9 mouse cellular contexts compared by ENCODE assay signal in the genomic region with DNA sequence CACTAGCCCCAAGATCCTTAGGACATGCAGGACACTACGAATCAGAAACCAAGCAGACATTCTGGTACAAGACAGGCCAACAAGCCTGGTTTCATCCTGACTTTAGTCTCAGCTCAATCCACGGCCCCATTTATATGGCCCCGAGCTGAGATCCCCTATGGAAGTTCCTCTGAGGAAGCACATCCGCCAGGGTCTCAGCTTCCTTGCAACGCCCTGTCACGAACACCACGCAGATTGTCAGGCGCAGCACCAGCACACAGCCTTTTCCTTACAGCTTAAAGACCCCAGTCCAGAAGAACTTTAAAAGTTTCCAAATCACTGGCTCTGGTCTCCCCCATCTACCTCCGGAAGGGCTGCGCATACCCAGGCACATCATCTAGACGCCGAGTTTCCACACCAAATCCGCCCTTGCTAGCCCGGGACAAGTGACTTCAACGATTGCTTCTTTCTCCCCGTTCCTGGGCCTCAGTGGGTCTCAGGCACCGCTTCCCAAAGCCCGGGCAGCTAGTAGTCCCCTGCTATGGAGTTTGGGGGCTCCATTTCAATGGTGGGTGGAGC. TPM values are rescaled to one million over a fixed set of nuclear protein-coding genes. Genes with fewer than 3 reads are reported as not detected.
DNase-seq lines count a peak whose midpoint lies in the region; ATAC-seq and TF ChIP-seq lines count a peak whose summit lies in the region.
"Had no signal": no experiment of that assay in that cellular context is flagged by ENCODE, and none has a peak within 500 bp of the region (broad histone marks: within the 10 kb centered on the region; RNA-seq: fewer than 3 reads in every experiment).

No protein-coding gene starts in this region.

- H3K4me3 ChIP-seq in heart, embryonic 11.5 days (ENCODE audit: low read depth, low read length) = peak overlapping the region; percentile 66
- H3K4me3 ChIP-seq in E14TG2a.4 (replicated peaks; ENCODE audit: low read length) = peak overlapping the region; percentile 86
- H3K4me3 ChIP-seq in hindbrain, embryonic 10.5 days = peak overlapping the region; percentile 87
- peak overlapping the region; percentile 44 for H3K4me3 ChIP-seq in liver, postnatal 0 days (ENCODE audit: low read depth, low read length)

- peaks cover 4% of the 10 kb centered on the region; the same call in 1 of the 2 replicates for H3K4me1 ChIP-seq in heart, embryonic 11.5 days (ENCODE audit: control insufficient read depth, insufficient read depth, low read length)
- peaks cover 66% of the 10 kb centered on the region for H3K4me1 ChIP-seq in E14TG2a.4 (replicated peaks; ENCODE audit: low read depth, low read length)
- H3K4me1 ChIP-seq in hindbrain, embryonic 10.5 days (replicated peaks) = peaks cover 55% of the 10 kb centered on the region
- H3K4me1 ChIP-seq in liver, postnatal 0 days (ENCODE audit: insufficient read depth) = no peaks in the 10 kb centered on the region

- H3K27ac ChIP-seq in heart, embryonic 11.5 days (ENCODE audit: low read depth, low read length) = no peak overlapping the region
- H3K27ac ChIP-seq in hindbrain, embryonic 10.5 days = peak overlapping the region; percentile 90
- H3K27ac ChIP-seq in liver, postnatal 0 days (ENCODE audit: low read depth) = 0 out of 2 replicates have a peak overlapping the region, but pooled peaks have one; percentile 9

- no peaks in the 10 kb centered on the region for H3K9me3 ChIP-seq in heart, embryonic 11.5 days (replicated peaks; ENCODE audit: control insufficient read depth, low read length)
- H3K9me3 ChIP-seq in E14TG2a.4 (ENCODE audit: low read length) = peaks cover 16% of the 10 kb centered on the region
- H3K9me3 ChIP-seq in hindbrain, embryonic 10.5 days = no peaks in the 10 kb centered on the region
- no peaks in the 10 kb centered on the region for H3K9me3 ChIP-seq in liver, postnatal 0 days (ENCODE audit: low read length)

- no peak for TF ChIP-seq EP300 in liver, postnatal 0 days (IDR thresholded peaks at IDR 0.05; ENCODE audit: low read depth)

- no peaks in the 10 kb centered on the region for H3K36me3 ChIP-seq in heart, embryonic 11.5 days (ENCODE audit: control insufficient read depth, insufficient read depth, low read length)
- H3K36me3 ChIP-seq in E14TG2a.4 (ENCODE audit: insufficient read depth, low read length) = 0 out of 2 replicates have a peak, but pooled peaks cover 6% of the 10 kb centered on the region
- no peaks in the 10 kb centered on the region for H3K36me3 ChIP-seq in hindbrain, embryonic 10.5 days
- H3K36me3 ChIP-seq in liver, postnatal 0 days (replicated peaks; ENCODE audit: insufficient read depth, low read length) = no peaks in the 10 kb centered on the region

- DNase-seq in heart, postnatal 36 days = no peak
- no peak for DNase-seq in hindbrain, embryonic 10.5 days (ENCODE audit: low spot score)
- no peak for DNase-seq in liver, postnatal 0 days
- DNase-seq in cerebellum, postnatal 4 days (ENCODE audit: low spot score in 2 of 2) = no peak
- no peak for DNase-seq in left cerebral cortex, postnatal 10 days (ENCODE audit: extremely low spot score in 1 of 2, low spot score in 2 of 2)
- no peak for DNase-seq in layer of hippocampus, postnatal 14 days (ENCODE audit: low spot score in 2 of 2)

- H3K4me2 ChIP-seq in heart, embryonic 11.5 days = peak overlapping the region; percentile 92
- H3K4me2 ChIP-seq in liver, postnatal 0 days (ENCODE audit: low read depth, low read length) = peak overlapping the region; percentile 51

- ATAC-seq in heart, embryonic 11.5 days (replicated peaks; ENCODE audit: insufficient number of reproducible peaks, low FRiP score, low TSS enrichment) = no peak
- no peak for ATAC-seq in liver, postnatal 0 days

- intact Hi-C loops in heart, postnatal 36 days (cut with DNase I) = no loop called here
- intact Hi-C loops in left cerebral cortex, postnatal 10 days (cut with DNase I) = no loop called here

- 6% methylated on average over 18 of the region's 18 CpGs for WGBS in heart, embryonic 11.5 days (ENCODE audit: insufficient replicate concordance)
- 6% methylated on average over 18 of the region's 18 CpGs for WGBS in hindbrain, embryonic 10.5 days
- 10% methylated on average over 18 of the region's 18 CpGs for WGBS in liver, postnatal 0 days (ENCODE audit: insufficient replicate concordance)

- H3K27me3 ChIP-seq in heart, embryonic 11.5 days (ENCODE audit: control insufficient read depth, insufficient read depth, low read length) = peaks cover 60% of the 10 kb centered on the region
- peaks cover 65% of the 10 kb centered on the region for H3K27me3 ChIP-seq in E14TG2a.4 (ENCODE audit: insufficient read depth, low read length)
- peaks cover 38% of the 10 kb centered on the region for H3K27me3 ChIP-seq in hindbrain, embryonic 10.5 days (ENCODE audit: insufficient read depth, poor library complexity, severe bottlenecking)
- H3K27me3 ChIP-seq in liver, postnatal 0 days (ENCODE audit: insufficient read depth, low read length) = peaks cover 33% of the 10 kb centered on the region

- H3K9ac ChIP-seq in heart, embryonic 11.5 days (ENCODE audit: low read depth, low read length) = peak overlapping the region; percentile 63
- peak overlapping the region; percentile 28 for H3K9ac ChIP-seq in liver, postnatal 0 days (replicated peaks)

- TF ChIP-seq CTCF in E14TG2a.4 (conservative IDR thresholded peaks at IDR 0.05; ENCODE audit: low read length) = no peak
- TF ChIP-seq CTCF in liver, postnatal 0 days (IDR thresholded peaks at IDR 0.05; ENCODE audit: low read depth) = no peak

RNA-seq across cellular contexts. Expression of a gene that starts 0.9 kb away (rescaled TPM):
- 0.57 and 0.73 TPM in 2 replicates for polyA plus RNA-seq in heart, embryonic 11.5 days (2014; fragmentation: Nextera tagmentation; extraction: Ambion mirVana)
- total RNA-seq in heart, postnatal 36 days (2021) = 1 to 10 TPM; 1.0 to 1.1 TPM
- 1.8 and 2.2 TPM in 2 replicates for polyA plus RNA-seq in hindbrain, embryonic 10.5 days (2016; fragmentation: Nextera tagmentation; extraction: Ambion mirVana)
- polyA plus RNA-seq in liver, postnatal 0 days (2015; fragmentation: Nextera tagmentation; extraction: Ambion mirVana) = 0.73 TPM in 2 replicates
- total RNA-seq in left cerebral cortex, postnatal 10 days (2021) = 1 to 10 TPM; 1.6 to 1.8 TPM
- 1 to 10 TPM; 3.8 to 4.1 TPM for total RNA-seq in layer of hippocampus, postnatal 14 days (2021)
- total RNA-seq: common myeloid progenitor, adult 5-6 weeks had no signal

RNA-seq across cellular contexts. Expression of a gene that starts 59.3 kb away (rescaled TPM):
- 68.5 and 78.1 TPM in 2 replicates for polyA plus RNA-seq in heart, embryonic 11.5 days (2014; fragmentation: Nextera tagmentation; extraction: Ambion mirVana)
- 1,000 to 10,000 TPM; 1,163 to 1,211 TPM for total RNA-seq in heart, postnatal 36 days (2021)
- 53.9 and 86.4 TPM in 2 replicates for polyA plus RNA-seq in hindbrain, embryonic 10.5 days (2016; fragmentation: Nextera tagmentation; extraction: Ambion mirVana)
- polyA plus RNA-seq in liver, postnatal 0 days (2015; fragmentation: Nextera tagmentation; extraction: Ambion mirVana) = 105 and 110 TPM in 2 replicates
- 1,000 to 10,000 TPM; 1,196 to 1,248 TPM for total RNA-seq in left cerebral cortex, postnatal 10 days (2021)
- total RNA-seq in layer of hippocampus, postnatal 14 days (2021) = 1,000 to 10,000 TPM; 1,391 to 1,455 TPM
